Mouse (Mus musculus) Patski (cell line): ENCODE data around the gene Bcl2l2. TPM values are rescaled to one million over a fixed set of nuclear protein-coding genes. Genes with fewer than 3 reads are reported as not detected.

Experiments used
- ATAC-seq: fragments of 100-300 bp; one replicate; pipeline ENCODE4 v1.8.0; 2021
- CTCF ChIA-PET: fragments of 350-600 bp; sonication (Branson Sonifier 250); formaldehyde crosslinking; loops from one replicate; lab custom pipeline; 2022; ENCODE audit warnings: inconsistent platforms; lab: Charles Lee
- POLR2A ChIA-PET: fragments of 350-600 bp; sonication (Branson Sonifier 250); formaldehyde crosslinking; loops from one replicate; lab custom pipeline; 2022; ENCODE audit warnings: antibody characterized with exemption, inconsistent platforms; lab: Charles Lee
- DNase-seq: peaks from one replicate; pipeline ENCODE4 v3.0.0-alpha.2; 2011; ENCODE audit warnings: low read depth, low spot score
- H3K27me3 ChIP-seq: fragments of 371-371 bp; one replicate; pipeline ENCODE4 v1.5.1; 2021
- CTCF ChIP-seq: fragments of 100-300 bp; IDR thresholded peaks from one replicate; pipeline ENCODE4 v1.5.1; 2021
- in situ Hi-C: fragments of 300-500 bp; cut with MboI; formaldehyde crosslinking; loops from 3 replicates; pipeline ENCODE4 v1.11.1; 2018; ENCODE audit warnings: low pct_unique_long_range_greater_than_20kb, mixed read lengths
- polyA plus RNA-seq: library from polyadenylated mRNA; unstranded; gene quantifications from one replicate; pipeline ENCODE4 v1.2.3, GENCODE M21; 2021

Bcl2l2 gene
- polyA plus RNA-seq, 1 experiment from 2014 or later, result 37.7 TPM

- DNase-seq (no peak), ATAC-seq (no peak)
- in situ Hi-C loops, result no loop called here
- POLR2A ChIA-PET, result interaction anchor here (1.2 kb wide), 1 partner anchor 13 kb away, joined by 3 read pairs; no protein-coding TSS in a partner anchor
- no peak for TF ChIP-seq CTCF
- CTCF ChIA-PET, result no interaction called here
- H3K27me3 ChIP-seq, result peaks cover 20% of the 10 kb centered on the region
Observed at GRCm38 (mm10) chr14:54932645-54933150, 49.5 kb downstream of the Bcl2l2 start, which contains the start of gene Il25. Il25 (plus strand) TSS chr14:54932695.

DNA sequence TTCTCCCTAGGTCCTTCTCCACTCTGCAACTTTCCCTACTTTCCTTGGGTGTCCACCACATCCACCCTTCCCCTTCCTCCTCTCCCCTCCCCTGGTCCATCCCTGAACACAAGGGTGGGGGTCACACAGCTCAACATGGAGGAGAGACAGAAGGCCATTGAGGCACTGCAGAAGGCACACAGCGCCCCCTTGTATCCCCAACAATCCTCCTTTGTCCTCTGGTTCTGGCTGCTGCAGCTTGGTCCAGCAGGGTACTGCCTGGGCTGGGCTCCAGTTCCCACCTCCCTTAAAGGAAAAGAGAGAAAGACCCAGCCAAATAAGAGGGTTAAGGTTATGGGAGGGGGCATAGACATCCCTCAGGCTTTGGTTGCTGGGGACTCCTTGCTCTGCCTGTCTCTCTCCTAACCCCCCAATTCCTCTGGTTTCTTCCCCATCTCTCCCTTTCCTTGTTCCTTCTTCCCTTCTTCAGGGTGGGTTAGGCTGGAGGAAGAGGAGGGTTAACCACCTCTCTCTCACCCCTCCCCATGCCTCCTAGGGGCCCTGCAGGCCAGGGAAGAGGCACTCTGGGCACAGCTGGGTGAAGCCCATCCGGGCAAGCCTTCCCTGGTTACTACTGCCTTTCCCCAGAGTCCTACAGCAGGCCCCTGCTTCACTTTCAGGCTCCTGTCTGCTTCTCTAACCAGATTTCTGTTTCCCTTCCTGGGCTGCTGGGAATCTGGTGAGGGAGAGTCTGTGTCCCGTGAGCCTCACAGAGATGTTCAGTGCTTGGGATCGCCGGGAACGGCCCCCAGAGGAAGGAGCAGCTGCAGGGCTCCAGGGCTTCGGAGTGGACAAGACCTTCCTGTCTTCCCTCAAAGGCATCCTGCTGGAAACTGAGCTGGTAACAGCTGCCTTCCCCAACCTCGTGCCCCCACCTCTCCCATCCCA is 53.0 kb downstream of the Bcl2l2 start, which contains the start of gene Cmtm5:
Cmtm5 (plus strand) TSS at position 358 of the 927 bp plus-strand sequence.
- DNase-seq, result no peak
- TF ChIP-seq CTCF, result no peak
- peaks cover 20% of the 10 kb centered on the region for H3K27me3 ChIP-seq
- no peak for ATAC-seq
- POLR2A ChIA-PET, result no interaction called here
- in situ Hi-C loops, result loop anchor here (5.0 kb wide), 2 partner anchors 34 to 94 kb away; no protein-coding TSS in a partner anchor
- CTCF ChIA-PET, result no interaction called here

GRCm38 (mm10) chr14:54936831-54937160 is 53.6 kb downstream of the Bcl2l2 start:
- peaks cover 20% of the 10 kb centered on the region for H3K27me3 ChIP-seq
- TF ChIP-seq CTCF, result no peak
- ChIA-PET CTCF (no interaction called here), POLR2A (no interaction called here)
- ATAC-seq (no peak), DNase-seq (no peak)
- in situ Hi-C loops, result loop anchor here (5.0 kb wide), 2 partner anchors 34 to 94 kb away; no protein-coding TSS in a partner anchor

DNA sequence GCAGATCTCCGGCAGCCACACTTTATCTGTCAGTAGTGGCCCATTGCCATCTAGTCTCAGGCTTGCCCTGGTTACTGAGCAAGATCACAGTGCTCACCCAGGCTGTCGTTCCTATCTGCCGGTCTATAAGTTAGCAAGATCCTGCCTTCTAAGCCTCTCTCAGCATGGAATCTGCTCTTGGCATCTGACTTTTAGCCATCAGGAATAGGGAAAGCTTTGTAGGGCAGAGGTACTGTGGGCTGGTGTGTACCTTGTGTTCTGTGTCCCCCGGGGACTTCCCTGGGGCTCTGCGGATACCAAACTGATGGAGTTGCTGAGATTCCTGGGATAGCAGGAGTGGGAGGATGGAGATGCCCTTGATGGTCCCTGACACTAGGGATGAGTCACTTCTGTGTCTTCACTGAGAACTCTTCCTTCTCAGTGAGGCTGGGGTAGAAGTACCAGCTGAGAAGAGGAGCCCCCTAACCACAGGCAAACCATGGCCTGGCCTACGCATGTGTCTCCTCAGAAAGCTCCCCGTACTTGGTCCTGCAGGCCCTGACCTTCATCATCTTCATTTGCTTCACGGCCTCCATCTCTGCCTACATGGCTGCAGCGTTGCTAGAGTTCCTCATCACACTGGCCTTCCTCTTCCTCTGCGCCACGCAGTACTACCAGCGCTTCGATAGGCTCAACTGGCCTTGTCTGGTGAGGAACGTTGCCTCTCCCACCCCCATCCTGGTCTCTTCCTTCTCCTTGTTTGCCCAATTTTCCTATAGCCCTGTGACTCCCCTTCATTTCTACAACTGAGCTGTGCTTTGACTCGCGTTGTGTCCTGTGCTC is 54.4 kb downstream of the Bcl2l2 start:
- ChIA-PET CTCF (interaction anchor here (1.2 kb wide), 1 partner anchor 17 kb away, joined by 3 read pairs; no protein-coding TSS in a partner anchor), POLR2A (no interaction called here)
- H3K27me3 ChIP-seq, result peaks cover 20% of the 10 kb centered on the region
- in situ Hi-C loops, result loop anchor here (5.0 kb wide), 2 partner anchors 35 to 95 kb away; no protein-coding TSS in a partner anchor
- DNase-seq (no peak), ATAC-seq (no peak)
- TF ChIP-seq CTCF, result no peak

Other genes with a start within 250 kb of the Bcl2l2 start
- not detected for gene Gm17606, start 242.4 kb upstream of the Bcl2l2 start, polyA plus RNA-seq
- gene Cdh24, start 242.0 kb upstream of the Bcl2l2 start, polyA plus RNA-seq, result 7.0 TPM
- 69.8 TPM for gene 1700123O20Rik, start 197.2 kb upstream of the Bcl2l2 start, polyA plus RNA-seq
- 215 TPM for gene Acin1, start 196.4 kb upstream of the Bcl2l2 start, polyA plus RNA-seq
- 0.03 TPM for gene Gm29776, start 184.5 kb upstream of the Bcl2l2 start, polyA plus RNA-seq
- not detected for gene Cebpe, start 171.2 kb upstream of the Bcl2l2 start, polyA plus RNA-seq
- gene Slc7a8, start 101.4 kb upstream of the Bcl2l2 start, polyA plus RNA-seq, result 0.04 TPM
- not detected for gene Rnf212b, start 69.2 kb upstream of the Bcl2l2 start, polyA plus RNA-seq
- 14.5 TPM for gene Homez, start 12.4 kb upstream of the Bcl2l2 start, polyA plus RNA-seq
- gene Ppp1r3e, start 5.8 kb upstream of the Bcl2l2 start, polyA plus RNA-seq, result 4.4 TPM
- 1.2 TPM for gene Gm20521, start 64 bp downstream of the Bcl2l2 start, polyA plus RNA-seq
- 194 TPM for gene Pabpn1, start 9.1 kb downstream of the Bcl2l2 start, polyA plus RNA-seq
- 25.3 TPM for gene Slc22a17, start 29.8 kb downstream of the Bcl2l2 start, polyA plus RNA-seq
- gene Efs, start 42.7 kb downstream of the Bcl2l2 start, polyA plus RNA-seq, result not detected
- not detected for gene Il25, start 49.3 kb downstream of the Bcl2l2 start, polyA plus RNA-seq
- not detected for gene Cmtm5, start 52.9 kb downstream of the Bcl2l2 start, polyA plus RNA-seq
- 0.18 TPM for gene Myh6, start 83.5 kb downstream of the Bcl2l2 start, polyA plus RNA-seq
- not detected for gene Gm17428, start 93.6 kb downstream of the Bcl2l2 start, polyA plus RNA-seq
- 0.23 TPM for gene Myh7, start 111.2 kb downstream of the Bcl2l2 start, polyA plus RNA-seq
- 43.7 TPM for gene Ngdn, start 132.1 kb downstream of the Bcl2l2 start, polyA plus RNA-seq
- gene Zfhx2, start 208.9 kb downstream of the Bcl2l2 start, polyA plus RNA-seq, result 6.1 TPM
- 31.8 TPM for gene Thtpa, start 211.4 kb downstream of the Bcl2l2 start, polyA plus RNA-seq
- gene Ap1g2, start 223.2 kb downstream of the Bcl2l2 start, polyA plus RNA-seq, result 25.9 TPM
- gene Jph4, start 233.6 kb downstream of the Bcl2l2 start, polyA plus RNA-seq, result 0.92 TPM